Mouse (Mus musculus): ENCODE results near the gene Usp40.
"Not testable (repeated sequence)": the region's sequence is repeated elsewhere in the genome, so short reads cannot be mapped to it uniquely, and the experiment has no call there.

Gene Usp40

GRCm38 (mm10) chr1:88008211-88008697 lies at the start of gene Usp40:
Usp40 (minus strand) TSS chr1:88008551.
- in situ Hi-C loops (cut with MboI, MseI) = no loop called here

GRCm38 (mm10) chr1:88055088-88055487 lies 46.7 kb upstream of the Usp40 start, which contains the start of gene Ugt1a10:
Ugt1a10 (plus strand) TSS chr1:88055388.
- in situ Hi-C loops (cut with MboI, MseI) = no loop called here

GRCm38 (mm10) chr1:88047408-88047807 lies 39.1 kb upstream of the Usp40 start:
- in situ Hi-C loops (cut with MboI, MseI) = not testable (repeated sequence)

- in situ Hi-C loops (cut with MboI, MseI) = not testable (repeated sequence)
Measured at GRCm38 (mm10) chr1:88044832-88045437, 36.6 kb upstream of the Usp40 start.

GRCm38 (mm10) chr1:88043044-88043443 lies 34.7 kb upstream of the Usp40 start:
- in situ Hi-C loops (cut with MboI, MseI) = not testable (repeated sequence)

GRCm38 (mm10) chr1:88025244-88025643 lies 16.9 kb upstream of the Usp40 start:
- in situ Hi-C loops (cut with MboI, MseI) = not testable (repeated sequence)

- in situ Hi-C loops (cut with MboI, MseI) = no loop called here
Measured at GRCm38 (mm10) chr1:88015371-88015770, 7.0 kb upstream of the Usp40 start.

GRCm38 (mm10) chr1:88014671-88015070 lies 6.3 kb upstream of the Usp40 start:
- in situ Hi-C loops (cut with MboI, MseI) = no loop called here

- in situ Hi-C loops (cut with MboI, MseI) = no loop called here
Measured at GRCm38 (mm10) chr1:88014194-88014593, 5.8 kb upstream of the Usp40 start.

GRCm38 (mm10) chr1:88013726-88014125 lies 5.4 kb upstream of the Usp40 start:
- in situ Hi-C loops (cut with MboI, MseI) = no loop called here

- in situ Hi-C loops (cut with MboI, MseI) = no loop called here
Measured at GRCm38 (mm10) chr1:88009521-88009920, 1.2 kb upstream of the Usp40 start.

GRCm38 (mm10) chr1:88008735-88009134 lies 384 bp upstream of the Usp40 start:
- in situ Hi-C loops (cut with MboI, MseI) = no loop called here

GRCm38 (mm10) chr1:88007692-88008210 lies 600 bp downstream of the Usp40 start:
- in situ Hi-C loops (cut with MboI, MseI) = no loop called here

GRCm38 (mm10) chr1:87992716-87993115 lies 15.6 kb downstream of the Usp40 start:
- in situ Hi-C loops (cut with MboI, MseI) = no loop called here

GRCm38 (mm10) chr1:87982291-87982690 lies 26.1 kb downstream of the Usp40 start:
- in situ Hi-C loops (cut with MboI, MseI) = no loop called here

- in situ Hi-C loops (cut with MboI, MseI) = no loop called here
Measured at GRCm38 (mm10) chr1:87970381-87970780, 38.0 kb downstream of the Usp40 start.

- in situ Hi-C loops (cut with MboI, MseI) = no loop called here
Measured at GRCm38 (mm10) chr1:87961459-87962167, 46.7 kb downstream of the Usp40 start.

GRCm38 (mm10) chr1:87960752-87961151 lies 47.6 kb downstream of the Usp40 start:
- in situ Hi-C loops (cut with MboI, MseI) = no loop called here

- in situ Hi-C loops (cut with MboI, MseI) = no loop called here
Measured at GRCm38 (mm10) chr1:87959998-87960431, 48.3 kb downstream of the Usp40 start.

- in situ Hi-C loops (cut with MboI, MseI) = no loop called here
Measured at GRCm38 (mm10) chr1:87959532-87959931, 48.8 kb downstream of the Usp40 start.

GRCm38 (mm10) chr1:87958931-87959330 lies 49.4 kb downstream of the Usp40 start:
- in situ Hi-C loops (cut with MboI, MseI) = no loop called here

GRCm38 (mm10) chr1:87953073-87953472 lies 55.3 kb downstream of the Usp40 start:
- in situ Hi-C loops (cut with MboI, MseI) = no loop called here

- in situ Hi-C loops (cut with MboI, MseI) = no loop called here
Measured at GRCm38 (mm10) chr1:87951641-87952040, 56.7 kb downstream of the Usp40 start.

Data from regulatory T cell (primary cell).